Mouse (Mus musculus): ENCODE data around the gene Nox4.

Gene Nox4

GRCm38 (mm10) chr7:87245856-87246579 is at the start of gene Nox4:
Nox4 (plus strand) TSS chr7:87246096.
- DNase-seq (ENCODE audit: low spot score in 2 of 2) = no peak

GRCm38 (mm10) chr7:87204751-87205150 is 41.1 kb upstream of the Nox4 start:
- DNase-seq (ENCODE audit: low spot score in 2 of 2) = no peak

GRCm38 (mm10) chr7:87221712-87222111 is 24.2 kb upstream of the Nox4 start:
- no peak for DNase-seq (ENCODE audit: low spot score in 2 of 2)

- DNase-seq (ENCODE audit: low spot score in 2 of 2) = no peak
These were observed 23.1 kb upstream of the Nox4 start for GRCm38 (mm10) chr7:87222751-87223150.

- DNase-seq (ENCODE audit: low spot score in 2 of 2) = no peak
These were observed 20.3 kb upstream of the Nox4 start for GRCm38 (mm10) chr7:87225617-87226016.

- DNase-seq (ENCODE audit: low spot score in 2 of 2) = no peak
These were observed 18.6 kb upstream of the Nox4 start for GRCm38 (mm10) chr7:87227051-87227948.

- DNase-seq (ENCODE audit: low spot score in 2 of 2) = no peak
These were observed 16.4 kb upstream of the Nox4 start for GRCm38 (mm10) chr7:87229502-87229901.

- no peak for DNase-seq (ENCODE audit: low spot score in 2 of 2)
These were observed 4.8 kb upstream of the Nox4 start for GRCm38 (mm10) chr7:87241139-87241538.

GRCm38 (mm10) chr7:87246580-87246934 is 661 bp downstream of the Nox4 start:
- peak in 1 of 2 experiments; percentile 12 for DNase-seq (ENCODE audit: low spot score in 2 of 2)

- no peak for DNase-seq (ENCODE audit: low spot score in 2 of 2)
These were observed 1.0 kb downstream of the Nox4 start for GRCm38 (mm10) chr7:87246940-87247339.

- no peak for DNase-seq (ENCODE audit: low spot score in 2 of 2)
These were observed 2.0 kb downstream of the Nox4 start for GRCm38 (mm10) chr7:87247926-87248325.

- DNase-seq (ENCODE audit: low spot score in 2 of 2) = no peak
These were observed 6.2 kb downstream of the Nox4 start for GRCm38 (mm10) chr7:87252071-87252470.

GRCm38 (mm10) chr7:87277225-87277624 is 31.3 kb downstream of the Nox4 start:
- no peak for DNase-seq (ENCODE audit: low spot score in 2 of 2)

GRCm38 (mm10) chr7:87303726-87304315 is 57.9 kb downstream of the Nox4 start:
- no peak for DNase-seq (ENCODE audit: low spot score in 2 of 2)

GRCm38 (mm10) chr7:87321571-87321970 is 75.7 kb downstream of the Nox4 start:
- DNase-seq (ENCODE audit: low spot score in 2 of 2) = no peak

- DNase-seq (ENCODE audit: low spot score in 2 of 2) = no peak
These were observed 76.2 kb downstream of the Nox4 start for GRCm38 (mm10) chr7:87322085-87322484.

- DNase-seq (ENCODE audit: low spot score in 2 of 2) = no peak
These were observed 85.1 kb downstream of the Nox4 start for GRCm38 (mm10) chr7:87330782-87331558.

- no peak for DNase-seq (ENCODE audit: low spot score in 2 of 2)
These were observed 99.7 kb downstream of the Nox4 start for GRCm38 (mm10) chr7:87345598-87345997.

- no peak for DNase-seq (ENCODE audit: low spot score in 2 of 2)
These were observed 106.9 kb downstream of the Nox4 start for GRCm38 (mm10) chr7:87352818-87353217.

GRCm38 (mm10) chr7:87367834-87368233 is 121.9 kb downstream of the Nox4 start:
- DNase-seq (ENCODE audit: low spot score in 2 of 2) = no peak

- DNase-seq (ENCODE audit: low spot score in 2 of 2) = no peak
These were observed 123.2 kb downstream of the Nox4 start for GRCm38 (mm10) chr7:87369131-87369530.

GRCm38 (mm10) chr7:87370789-87371188 is 124.9 kb downstream of the Nox4 start:
- DNase-seq (ENCODE audit: low spot score in 2 of 2) = no peak
